In the genomic region with DNA sequence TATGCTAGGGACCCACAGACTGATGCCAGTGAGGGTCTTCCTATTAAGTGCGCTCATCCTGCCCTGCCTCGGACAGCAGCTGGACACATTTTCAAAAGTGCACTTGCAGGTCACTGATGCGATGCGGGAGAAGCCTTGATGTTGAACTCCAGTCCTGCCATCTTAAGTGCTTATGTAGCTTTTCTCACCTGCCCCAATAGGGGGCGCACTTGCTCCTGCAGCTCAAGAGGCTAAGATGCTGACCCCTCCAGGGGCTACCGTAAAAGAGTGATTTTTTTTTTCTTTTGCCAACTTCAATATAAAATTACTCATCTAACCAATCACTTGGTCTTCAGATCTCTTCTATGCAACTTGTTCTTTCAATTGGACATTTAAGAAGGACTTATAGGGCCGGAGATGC, we compare ENCODE assay signal across 15 mouse cellular contexts.
DNase-seq lines count a peak whose midpoint lies in the region; ATAC-seq and TF ChIP-seq lines count a peak whose summit lies in the region.
"Had no signal": no experiment of that assay in that cellular context is flagged by ENCODE, and none has a peak within 500 bp of the region (broad histone marks: within the 10 kb centered on the region; RNA-seq: fewer than 3 reads in every experiment).

No protein-coding gene starts in this region.

- peak in 1 of 2 experiments; percentile 13 for DNase-seq in spleen, adult 2 months (ENCODE audit: low read depth in 1 of 2, low spot score in 2 of 2)
- DNase-seq in spleen, adult 18-20 months: no peak
- DNase-seq in MEL (ENCODE audit: low read depth, low spot score): peak; percentile 60
- DNase-seq in kidney, adult 18-20 months: no peak
- DNase-seq: cerebellum, adult 9-10 months; heart, postnatal 4 days; kidney, adult 11 months; lung, adult 18-20 months; thymus, postnatal 14 days had no signal

- no peak overlapping the region for H3K27ac ChIP-seq in intestine, postnatal 0 days (ENCODE audit: low read depth, low read length)
- no peak overlapping the region for H3K27ac ChIP-seq in intestine, embryonic 15.5 days
- H3K27ac ChIP-seq in spleen, adult 2 months (ENCODE audit: insufficient read depth, low read length): no peak overlapping the region
- H3K27ac ChIP-seq in MEL (ENCODE audit: control insufficient read depth, low read depth, low read length): no peak overlapping the region
- H3K27ac ChIP-seq in small intestine, adult 2 months (ENCODE audit: insufficient read depth, low read depth, low read length): no peak overlapping the region
- H3K27ac ChIP-seq: midbrain, embryonic 10.5 days had no signal

- H3K27me3 ChIP-seq in intestine, postnatal 0 days (replicated peaks; ENCODE audit: control insufficient read depth, insufficient read depth, low read length): no peaks in the 10 kb centered on the region
- H3K27me3 ChIP-seq in intestine, embryonic 15.5 days (replicated peaks): no peaks in the 10 kb centered on the region
- H3K27me3 ChIP-seq in spleen, adult 2 months (ENCODE audit: control insufficient read depth, insufficient read depth, low read length): no peaks in the 10 kb centered on the region
- H3K27me3 ChIP-seq in MEL (ENCODE audit: control insufficient read depth in 1 of 2, insufficient read depth in 2 of 2, low read length in 2 of 2): no peaks in the 10 kb centered on the region
- H3K27me3 ChIP-seq in small intestine, adult 2 months (ENCODE audit: control insufficient read depth, insufficient read depth, low read length): no peaks in the 10 kb centered on the region

- ATAC-seq in intestine, postnatal 0 days: no peak
- ATAC-seq in intestine, embryonic 15.5 days: no peak
- no peak for ATAC-seq in megakaryocyte-erythroid progenitor cell, adult 5-6 weeks (replicated peaks; ENCODE audit: low FRiP score, low TSS enrichment, poor library complexity, severe bottlenecking)

- TF ChIP-seq RAD21 in MEL (IDR thresholded peaks at IDR 0.05; ENCODE audit: low read depth, low read length): peak; percentile 2

- 0 out of 2 replicates have a peak, but pooled peaks cover 2% of the 10 kb centered on the region for H3K4me1 ChIP-seq in intestine, postnatal 0 days (replicated peaks; ENCODE audit: control insufficient read depth, insufficient read depth, low read length)
- no peaks in the 10 kb centered on the region for H3K4me1 ChIP-seq in intestine, embryonic 15.5 days (replicated peaks)
- peaks cover 4% of the 10 kb centered on the region; the same call in 1 of the 2 replicates for H3K4me1 ChIP-seq in spleen, adult 2 months (ENCODE audit: control insufficient read depth, insufficient read depth, insufficient read length)
- peaks cover 5 to 10% of the 10 kb centered on the region in 2 experiments for H3K4me1 ChIP-seq in MEL (ENCODE audit: control insufficient read depth in 1 of 2, insufficient read depth in 2 of 2, low read length in 2 of 2)
- peaks cover 7% of the 10 kb centered on the region; the same call in 1 of the 2 replicates for H3K4me1 ChIP-seq in small intestine, adult 2 months (ENCODE audit: control insufficient read depth, insufficient read depth, insufficient read length, low read length)
- H3K4me1 ChIP-seq: midbrain, embryonic 10.5 days had no signal

- peaks cover 26% of the 10 kb centered on the region for H3K79me2 ChIP-seq in MEL (ENCODE audit: control insufficient read depth, insufficient read depth, low read length, poor library complexity)

- H3K4me3 ChIP-seq in intestine, postnatal 0 days (ENCODE audit: low read depth, low read length): no peak overlapping the region
- no peak overlapping the region for H3K4me3 ChIP-seq in intestine, embryonic 15.5 days (replicated peaks)
- no peak overlapping the region for H3K4me3 ChIP-seq in spleen, adult 2 months (ENCODE audit: extremely low read depth, insufficient read depth, insufficient read length)
- no peak overlapping the region for H3K4me3 ChIP-seq in MEL (ENCODE audit: control insufficient read depth in 1 of 2, insufficient read depth in 1 of 2, low read depth in 2 of 2, low read length in 2 of 2)
- no peak overlapping the region for H3K4me3 ChIP-seq in small intestine, adult 2 months (ENCODE audit: low read depth, low read length)
- H3K4me3 ChIP-seq: midbrain, embryonic 10.5 days had no signal

- H3K36me3 ChIP-seq in intestine, postnatal 0 days (ENCODE audit: control insufficient read depth, insufficient read depth): peaks cover 16% of the 10 kb centered on the region
- H3K36me3 ChIP-seq in intestine, embryonic 15.5 days: no peaks in the 10 kb centered on the region
- peaks cover 18% of the 10 kb centered on the region for H3K36me3 ChIP-seq in spleen, adult 2 months (ENCODE audit: control insufficient read depth, insufficient read depth, low read length)
- peaks cover 11 to 12% of the 10 kb centered on the region in 2 experiments for H3K36me3 ChIP-seq in MEL (ENCODE audit: control insufficient read depth in 1 of 2, insufficient read depth in 2 of 2, low read length in 2 of 2)
- peaks cover 17% of the 10 kb centered on the region for H3K36me3 ChIP-seq in small intestine, adult 2 months (ENCODE audit: control insufficient read depth, insufficient read depth, low read length)
- H3K36me3 ChIP-seq: midbrain, embryonic 10.5 days had no signal

- no peak overlapping the region for H3K4me2 ChIP-seq in intestine, postnatal 0 days (replicated peaks; ENCODE audit: low read depth)
- H3K4me2 ChIP-seq in intestine, embryonic 15.5 days (replicated peaks): no peak overlapping the region
- H3K4me2 ChIP-seq: heart, embryonic 11.5 days had no signal

- no peak overlapping the region for H3K9ac ChIP-seq in intestine, postnatal 0 days (ENCODE audit: low read depth, low read length)
- H3K9ac ChIP-seq in intestine, embryonic 15.5 days: no peak overlapping the region
- H3K9ac ChIP-seq in MEL (ENCODE audit: control insufficient read depth, low read depth, low read length, poor library complexity, severe bottlenecking): no peak overlapping the region

- TF ChIP-seq POLR2A in spleen, adult 2 months (IDR thresholded peaks at IDR 0.05; ENCODE audit: low read depth, low read length): no peak
- no peak for TF ChIP-seq POLR2A in MEL (IDR thresholded peaks at IDR 0.05; ENCODE audit: control insufficient read depth in 1 of 2, insufficient read depth in 1 of 2, low read depth in 1 of 2, low read length in 2 of 2, poor library complexity in 1 of 2)
- TF ChIP-seq POLR2A in small intestine, adult 2 months (IDR thresholded peaks at IDR 0.05; ENCODE audit: low read depth, low read length): no peak

- no peaks in the 10 kb centered on the region for H3K9me3 ChIP-seq in intestine, postnatal 0 days (ENCODE audit: control insufficient read depth)
- H3K9me3 ChIP-seq in intestine, embryonic 15.5 days: no peaks in the 10 kb centered on the region
- no peaks in the 10 kb centered on the region for H3K9me3 ChIP-seq in MEL (replicated peaks; ENCODE audit: insufficient read depth, low read length)
- H3K9me3 ChIP-seq: midbrain, embryonic 10.5 days had no signal

- no peak for TF ChIP-seq EP300 in MEL (IDR thresholded peaks at IDR 0.05; ENCODE audit: low read depth in 1 of 2, low read length in 2 of 2)

- TF ChIP-seq CTCF in intestine, postnatal 0 days (IDR thresholded peaks at IDR 0.05; ENCODE audit: low read depth): peak; percentile 44
- peak; percentile 16; the same call in 1 of the 2 replicates for TF ChIP-seq CTCF in spleen, adult 2 months (IDR thresholded peaks at IDR 0.05; ENCODE audit: extremely low read depth, insufficient read depth, insufficient read length, insufficient replicate concordance)
- TF ChIP-seq CTCF in MEL (IDR thresholded peaks at IDR 0.05 in 2 of 3, conservative IDR thresholded peaks at IDR 0.05 in 1 of 3; ENCODE audit: control insufficient read depth in 1 of 3, insufficient read depth in 1 of 3, low read depth in 2 of 3, low read length in 3 of 3, poor library complexity in 1 of 3, severe bottlenecking in 1 of 3): peak; percentile 49 to 72 (median 70)
- peak; percentile 43; the same call in 1 of the 2 replicates for TF ChIP-seq CTCF in small intestine, adult 2 months (IDR thresholded peaks at IDR 0.05; ENCODE audit: extremely low read depth, insufficient read length, insufficient replicate concordance, low read depth, low read length)

- 79% methylated on average over 7 of the region's 7 CpGs for WGBS in intestine, postnatal 0 days
- WGBS in intestine, embryonic 15.5 days: 80% methylated on average over 7 of the region's 7 CpGs
- 87% methylated on average over 7 of the region's 7 CpGs for WGBS in spleen, adult 2 months
- WGBS in small intestine, adult 2 months: 84% methylated on average over 7 of the region's 7 CpGs

TF ChIP-seq in MEL, 35 proteins besides CTCF, POLR2A, EP300 and RAD21:
- TF ChIP-seq NELFE (IDR thresholded peaks at IDR 0.05; ENCODE audit: low read depth, low read length) (no peak), ZMIZ1 (IDR thresholded peaks at IDR 0.05; ENCODE audit: low read depth, low read length) (no peak), ZC3H11A (IDR thresholded peaks at IDR 0.05; ENCODE audit: low read depth, low read length) (no peak), SMC3 (IDR thresholded peaks at IDR 0.05; ENCODE audit: low read depth, low read length) (peak; percentile 19; the same call in 1 of the 2 replicates)

Comparison
In these comparisons a context has a peak if more than half of its experiments do, and no peak if none do; other contexts are left out.
1. CTCF ChIP-seq: peak in every context shown above with its lines; median percentile 70 in MEL; 44 in intestine, postnatal 0 days; 43 in small intestine, adult 2 months; 16 in spleen, adult 2 months.